In genomic region chr5:103517641-103518040, GRCm38 (mm10) we compare ENCODE assay signal across 17 mouse cellular contexts.
DNase-seq lines count a peak whose midpoint lies in the region; ATAC-seq and TF ChIP-seq lines count a peak whose summit lies in the region.
"Had no signal": no experiment of that assay in that cellular context is flagged by ENCODE, and none has a peak within 500 bp of the region (broad histone marks: within the 10 kb centered on the region; RNA-seq: fewer than 3 reads in every experiment).

No protein-coding gene starts in this region.

- H3K27me3 ChIP-seq in kidney, embryonic 14.5 days (ENCODE audit: control insufficient read depth, insufficient read depth, low read length), result no peaks in the 10 kb centered on the region
- H3K27me3 ChIP-seq in lung, embryonic 15.5 days, result no peaks in the 10 kb centered on the region
- H3K27me3 ChIP-seq in stomach, embryonic 14.5 days (ENCODE audit: control insufficient read depth, insufficient read depth, low read length), result no peaks in the 10 kb centered on the region
- H3K27me3 ChIP-seq in stomach, postnatal 0 days (ENCODE audit: control insufficient read depth, insufficient read depth, low read length), result no peaks in the 10 kb centered on the region
- H3K27me3 ChIP-seq: forebrain, embryonic 13.5 days; heart, embryonic 12.5 days had no signal

- H3K36me3 ChIP-seq in kidney, embryonic 14.5 days (ENCODE audit: control insufficient read depth, insufficient read depth, low read length), result 0 out of 2 replicates have a peak, but pooled peaks cover 3% of the 10 kb centered on the region
- H3K36me3 ChIP-seq in lung, embryonic 15.5 days, result no peaks in the 10 kb centered on the region
- no peaks in the 10 kb centered on the region for H3K36me3 ChIP-seq in stomach, embryonic 14.5 days (ENCODE audit: control insufficient read depth, insufficient read depth, low read length)
- no peaks in the 10 kb centered on the region for H3K36me3 ChIP-seq in stomach, postnatal 0 days (ENCODE audit: control insufficient read depth, insufficient read depth, low read length)

- no peak for TF ChIP-seq CTCF in stomach, postnatal 0 days (IDR thresholded peaks at IDR 0.05; ENCODE audit: low read depth)

- H3K9ac ChIP-seq in kidney, embryonic 14.5 days (ENCODE audit: low read depth, low read length), result no peak overlapping the region
- H3K9ac ChIP-seq in lung, embryonic 15.5 days, result no peak overlapping the region
- no peak overlapping the region for H3K9ac ChIP-seq in stomach, embryonic 14.5 days (replicated peaks; ENCODE audit: low read depth, low read length)
- H3K9ac ChIP-seq in stomach, postnatal 0 days (ENCODE audit: low read length), result no peak overlapping the region
- H3K9ac ChIP-seq: forebrain, embryonic 13.5 days; forebrain, postnatal 0 days; heart, embryonic 12.5 days had no signal

- no peak overlapping the region for H3K4me2 ChIP-seq in kidney, embryonic 14.5 days (replicated peaks; ENCODE audit: low read depth, low read length)
- H3K4me2 ChIP-seq in lung, embryonic 15.5 days, result no peak overlapping the region
- no peak overlapping the region for H3K4me2 ChIP-seq in stomach, embryonic 14.5 days (replicated peaks; ENCODE audit: low read depth, low read length)
- no peak overlapping the region for H3K4me2 ChIP-seq in stomach, postnatal 0 days (replicated peaks; ENCODE audit: low read depth)
- H3K4me2 ChIP-seq: forebrain, embryonic 13.5 days; heart, embryonic 12.5 days had no signal

- TF ChIP-seq EP300 in stomach, postnatal 0 days (optimal IDR thresholded peaks at IDR 0.05), result no peak

- no peaks in the 10 kb centered on the region for H3K9me3 ChIP-seq in kidney, embryonic 14.5 days (ENCODE audit: control insufficient read depth, low read length)
- no peaks in the 10 kb centered on the region for H3K9me3 ChIP-seq in lung, embryonic 15.5 days
- H3K9me3 ChIP-seq in stomach, embryonic 14.5 days (ENCODE audit: control insufficient read depth, low read depth, low read length), result no peaks in the 10 kb centered on the region
- H3K9me3 ChIP-seq in stomach, postnatal 0 days (ENCODE audit: control insufficient read depth, low read length), result no peaks in the 10 kb centered on the region
- H3K9me3 ChIP-seq: embryonic facial prominence, embryonic 10.5 days; forebrain, embryonic 13.5 days; heart, embryonic 12.5 days had no signal

- H3K4me1 ChIP-seq in kidney, embryonic 14.5 days (ENCODE audit: control insufficient read depth, insufficient read depth, low read length), result no peaks in the 10 kb centered on the region
- H3K4me1 ChIP-seq in lung, embryonic 15.5 days, result peaks cover 12% of the 10 kb centered on the region; the same call in 1 of the 2 replicates
- H3K4me1 ChIP-seq in stomach, embryonic 14.5 days (ENCODE audit: control insufficient read depth, insufficient read depth, low read length), result 0 out of 2 replicates have a peak, but pooled peaks cover 5% of the 10 kb centered on the region
- no peaks in the 10 kb centered on the region for H3K4me1 ChIP-seq in stomach, postnatal 0 days (replicated peaks; ENCODE audit: control insufficient read depth, insufficient read depth)

- peak; percentile 62; the same call in 1 of the 2 replicates for ATAC-seq in kidney, embryonic 14.5 days (ENCODE audit: low FRiP score, low TSS enrichment)
- no peak for ATAC-seq in lung, embryonic 15.5 days (ENCODE audit: borderline replicate concordance, extremely low read depth, low FRiP score, low TSS enrichment)
- 0 out of 2 replicates have a peak, but pooled peaks have one; percentile 34 for ATAC-seq in stomach, embryonic 14.5 days (ENCODE audit: insufficient number of reproducible peaks, insufficient read depth, low FRiP score, low read depth)
- ATAC-seq in stomach, postnatal 0 days (ENCODE audit: low FRiP score, low TSS enrichment), result peak; percentile 74; the same call in 1 of the 2 replicates
- ATAC-seq: forebrain, embryonic 13.5 days; forebrain, postnatal 0 days had no signal

- peak overlapping the region; percentile 12; the same call in 1 of the 2 replicates for H3K27ac ChIP-seq in kidney, embryonic 14.5 days (ENCODE audit: low read depth, low read length)
- H3K27ac ChIP-seq in lung, embryonic 15.5 days, result peak overlapping the region; percentile 5; the same call in 1 of the 2 replicates
- no peak overlapping the region for H3K27ac ChIP-seq in stomach, embryonic 14.5 days (ENCODE audit: low read length)
- H3K27ac ChIP-seq in stomach, postnatal 0 days (replicated peaks), result no peak overlapping the region
- H3K27ac ChIP-seq: embryonic facial prominence, embryonic 10.5 days; forebrain, embryonic 13.5 days had no signal

- WGBS in kidney, embryonic 14.5 days, result 65% methylated on average over 6 of the region's 6 CpGs
- WGBS in lung, embryonic 15.5 days, result 64% methylated on average over 6 of the region's 6 CpGs
- 44% methylated on average over 6 of the region's 6 CpGs for WGBS in stomach, embryonic 14.5 days
- 45% methylated on average over 6 of the region's 6 CpGs for WGBS in stomach, postnatal 0 days

- no peak overlapping the region for H3K4me3 ChIP-seq in kidney, embryonic 14.5 days (ENCODE audit: low read length)
- H3K4me3 ChIP-seq in lung, embryonic 15.5 days, result no peak overlapping the region
- H3K4me3 ChIP-seq in stomach, embryonic 14.5 days (ENCODE audit: low read depth, low read length), result no peak overlapping the region
- H3K4me3 ChIP-seq in stomach, postnatal 0 days (ENCODE audit: low read depth, low read length), result no peak overlapping the region
- H3K4me3 ChIP-seq: embryonic facial prominence, embryonic 10.5 days; forebrain, embryonic 13.5 days; heart, embryonic 12.5 days had no signal

- no peak for DNase-seq in kidney, adult 11 months
- DNase-seq in lung, postnatal 10 days, result no peak
- DNase-seq in stomach, postnatal 0 days (ENCODE audit: low spot score), result no peak
- DNase-seq in heart, adult 11 months, result no peak
- DNase-seq: adrenal gland, adult 2 months; adrenal gland, postnatal 25 days; cerebellum, adult 18-20 months; cerebellum, adult 9-11 months; cerebellum, postnatal 36 days; forebrain, postnatal 0 days; gastrocnemius, postnatal 14 days had no signal

Comparison
In these comparisons a context has a peak if more than half of its experiments do, and no peak if none do; other contexts are left out.
1. H3K27ac ChIP-seq: peak in kidney, embryonic 14.5 days (single experiment) and lung, embryonic 15.5 days (single experiment); none in stomach, embryonic 14.5 days (single experiment) and stomach, postnatal 0 days (single experiment).